Mouse (Mus musculus) cerebellum, adult (tissue): ENCODE measurements around the gene Agpat1.

Experiments used
- ATAC-seq: cut with Nextera tagmentation; 2 replicates; pipeline ENCODE4 v1.9.2; 2017; ENCODE audit warnings: mild to moderate bottlenecking, moderate library complexity, mixed read lengths; ENCODE audit not compliant: insufficient number of reproducible peaks, low FRiP score, low TSS enrichment

The Agpat1 gene

GRCm38 (mm10) chr17:34629796-34630603 is 25.9 kb downstream of the Agpat1 start:
- ATAC-seq, result no peak

GRCm38 (mm10) chr17:34630761-34631301 is 26.8 kb downstream of the Agpat1 start:
- ATAC-seq, result no peak

- ATAC-seq, result no peak
These were observed 27.6 kb downstream of the Agpat1 start for GRCm38 (mm10) chr17:34631647-34632046.

- ATAC-seq, result peak; percentile 60; the same call in 1 of the 2 replicates
These were observed 28.2 kb downstream of the Agpat1 start for GRCm38 (mm10) chr17:34632261-34632691.

- ATAC-seq, result no peak
These were observed 31.6 kb downstream of the Agpat1 start for GRCm38 (mm10) chr17:34635671-34636070.

- no peak for ATAC-seq
These were observed 33.4 kb downstream of the Agpat1 start for GRCm38 (mm10) chr17:34637459-34637858.

GRCm38 (mm10) chr17:34639461-34640255 is 35.6 kb downstream of the Agpat1 start:
- no peak for ATAC-seq

- ATAC-seq, result peak; percentile 65
These were observed 36.9 kb downstream of the Agpat1 start for GRCm38 (mm10) chr17:34640778-34641601.

GRCm38 (mm10) chr17:34641945-34642344 is 37.9 kb downstream of the Agpat1 start:
- no peak for ATAC-seq

- no peak for ATAC-seq
These were observed 39.3 kb downstream of the Agpat1 start for GRCm38 (mm10) chr17:34643379-34643778.

- no peak for ATAC-seq
These were observed 39.9 kb downstream of the Agpat1 start for GRCm38 (mm10) chr17:34643944-34644343.

GRCm38 (mm10) chr17:34644608-34645007 is 40.5 kb downstream of the Agpat1 start, which contains the start of gene Fkbpl:
Gene Fkbpl, plus strand, starts transcription at chr17:34644764.
- peak; percentile 62 for ATAC-seq

- no peak for ATAC-seq
These were observed 41.3 kb downstream of the Agpat1 start for GRCm38 (mm10) chr17:34645256-34645829.

GRCm38 (mm10) chr17:34645831-34646511 is 41.9 kb downstream of the Agpat1 start:
- no peak for ATAC-seq

GRCm38 (mm10) chr17:34646906-34647787 is 43.1 kb downstream of the Agpat1 start, which contains the start of gene Atf6b:
Gene Atf6b, plus strand, starts transcription at chr17:34647146.
- peak; percentile 92 for ATAC-seq

- ATAC-seq, result no peak
These were observed 44.3 kb downstream of the Agpat1 start for GRCm38 (mm10) chr17:34648141-34648890.

GRCm38 (mm10) chr17:34649106-34649864 is 45.2 kb downstream of the Agpat1 start:
- no peak for ATAC-seq
